Mouse (Mus musculus) erythroid progenitor cell, adult 5-6 weeks (primary cell): ENCODE data around the gene 9930022D16Rik. TPM values are rescaled to one million over a fixed set of nuclear protein-coding genes. Genes with fewer than 3 reads are reported as not detected.
A peak's percentile ranks its signal among the peaks of the same experiment; 100 is the strongest.

Experiments
- ATAC-seq: replicated peaks from 2 replicates; pipeline ENCODE4 v1.8.0; 2016; ENCODE audit warnings: moderate number of reproducible peaks, mild to moderate bottlenecking, moderate TSS enrichment, inconsistent platforms; ENCODE audit not compliant: poor library complexity, low FRiP score, severe bottlenecking
- total RNA-seq, 2 experiments: library from RNA; stranded (forward) in 1 of 2; stranded (reverse) in 1 of 2; fragments of 150-400 nt in 1 of 2; fragments of 186-747, 209-891 nt in 1 of 2; gene quantifications; 2 replicates each; pipeline versions ENCODE4 v1.2.3 to v1.2.4; 2015 to 2017; ENCODE audit warnings: low replicate concordance in 2 of 2

The 9930022D16Rik gene
- total RNA-seq, 2 experiments from 2014 or later: not detected

GRCm38 (mm10) chr11:109414802-109415201 lies 1.1 kb downstream of the 9930022D16Rik start:
- ATAC-seq: no peak

GRCm38 (mm10) chr11:109416709-109417420 lies 3.1 kb downstream of the 9930022D16Rik start:
- ATAC-seq: no peak

GRCm38 (mm10) chr11:109417472-109418040 lies 3.8 kb downstream of the 9930022D16Rik start:
- no peak for ATAC-seq

- ATAC-seq: no peak
These were observed 5.7 kb downstream of the 9930022D16Rik start for GRCm38 (mm10) chr11:109419461-109419860.

DNA sequence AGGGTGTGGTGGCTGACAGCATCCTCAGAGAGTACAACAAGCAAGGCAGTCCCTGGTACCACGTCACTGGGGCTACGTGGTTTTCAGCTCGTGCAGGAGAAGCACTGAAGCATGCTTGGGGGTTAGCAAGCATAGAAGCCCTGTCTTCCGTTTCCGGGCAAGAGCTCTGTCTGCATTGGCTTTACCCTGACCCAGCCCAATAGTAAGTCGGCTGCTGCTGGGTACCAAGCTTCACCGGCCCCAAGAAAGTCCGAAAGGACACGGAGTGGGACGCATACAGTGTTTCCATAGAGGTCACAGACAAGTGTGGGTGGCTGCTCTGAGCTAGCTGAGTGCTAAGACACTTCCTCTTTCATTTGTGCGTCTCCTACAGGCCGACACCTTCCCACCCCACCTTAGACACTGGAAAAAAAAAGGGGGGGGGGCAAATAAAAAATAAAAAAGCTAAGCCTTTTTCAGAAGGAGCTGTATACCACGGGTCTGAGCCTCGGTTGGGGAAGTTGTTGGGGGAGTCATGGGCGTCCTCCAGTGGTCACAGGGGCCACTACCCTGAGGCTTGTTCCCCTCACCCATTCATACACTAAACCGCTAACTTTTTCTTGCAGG lies 6.3 kb downstream of the 9930022D16Rik start:
- ATAC-seq: no peak

DNA sequence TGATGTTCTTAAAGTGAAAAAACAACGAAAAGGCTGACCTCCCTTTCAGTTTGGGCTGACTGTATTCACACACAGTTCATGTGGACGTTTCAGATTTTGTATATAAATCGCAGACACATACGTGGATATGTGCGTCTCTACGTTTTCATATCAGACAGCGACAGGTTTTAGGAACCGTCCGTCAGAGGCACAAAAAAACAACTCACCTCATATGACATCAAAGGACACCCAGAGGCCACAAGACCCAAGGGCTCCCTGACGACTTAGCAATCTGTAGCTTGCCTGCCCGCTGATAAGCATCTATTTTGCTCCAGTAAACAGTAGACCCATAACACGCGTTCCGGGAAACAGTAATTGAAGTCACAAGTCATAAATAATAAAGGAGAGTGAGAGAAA lies 6.8 kb downstream of the 9930022D16Rik start:
- ATAC-seq: no peak

- no peak for ATAC-seq
These were observed 7.5 kb downstream of the 9930022D16Rik start for GRCm38 (mm10) chr11:109421205-109421604.

DNA sequence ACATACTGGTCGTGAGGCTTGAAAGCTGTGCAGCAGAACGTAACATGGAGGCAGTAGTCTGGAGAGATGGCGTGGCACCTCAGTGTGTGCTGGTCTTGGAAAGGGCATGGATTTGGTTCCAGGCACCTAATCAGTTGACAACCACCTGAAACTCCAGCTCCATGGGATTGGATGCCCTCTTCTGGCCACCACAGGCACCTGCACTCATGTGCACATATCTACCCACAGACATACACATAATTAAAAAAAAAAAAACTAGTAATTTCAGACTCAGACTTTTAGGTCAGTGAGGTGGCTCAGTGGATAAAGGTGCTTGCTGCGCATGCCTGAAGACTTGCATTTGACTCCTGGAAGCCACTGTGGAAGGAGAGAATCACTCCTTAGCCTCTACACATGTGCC lies 8.5 kb downstream of the 9930022D16Rik start:
- ATAC-seq: no peak

DNA sequence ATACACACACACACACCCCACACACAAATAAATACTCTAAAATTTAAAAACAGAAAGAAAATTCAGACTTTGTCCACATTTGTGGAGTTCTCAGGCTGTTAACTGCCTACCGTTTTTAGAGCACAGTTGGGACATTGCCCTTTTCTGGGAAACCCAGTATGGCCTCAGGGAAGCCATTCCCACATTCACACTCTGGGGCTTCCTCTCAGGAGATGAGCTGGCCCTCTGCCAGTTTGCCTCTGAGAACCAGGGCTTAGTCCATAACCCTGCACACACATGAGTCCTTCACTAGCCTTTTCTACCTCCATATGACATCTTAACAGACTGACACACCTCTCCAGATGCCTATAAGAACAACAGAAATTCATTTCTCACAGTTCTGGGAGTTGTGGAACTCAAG lies 9.6 kb downstream of the 9930022D16Rik start:
- no peak for ATAC-seq

GRCm38 (mm10) chr11:109425392-109426271 lies 11.9 kb downstream of the 9930022D16Rik start, which contains the start of gene Amz2:
Amz2 (plus strand) TSS chr11:109425946.
- ATAC-seq: peak; percentile 91

DNA sequence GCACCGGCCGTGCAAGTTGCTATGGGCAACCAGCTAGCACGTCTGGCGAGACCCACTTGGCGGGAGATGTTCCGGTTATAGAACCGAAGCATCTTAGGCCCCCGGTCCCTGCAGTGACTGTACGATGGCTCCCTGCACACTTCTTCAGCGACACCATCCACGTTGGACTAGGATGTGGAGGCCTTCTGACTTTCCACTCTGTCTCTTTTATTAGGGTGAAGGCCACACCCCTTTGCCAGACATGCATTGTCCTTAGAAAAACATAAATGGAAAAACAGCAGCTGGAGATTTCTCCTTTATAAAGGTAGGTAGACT lies 12.5 kb downstream of the 9930022D16Rik start:
- ATAC-seq: no peak

GRCm38 (mm10) chr11:109427353-109427752 lies 13.6 kb downstream of the 9930022D16Rik start:
- ATAC-seq: no peak

DNA sequence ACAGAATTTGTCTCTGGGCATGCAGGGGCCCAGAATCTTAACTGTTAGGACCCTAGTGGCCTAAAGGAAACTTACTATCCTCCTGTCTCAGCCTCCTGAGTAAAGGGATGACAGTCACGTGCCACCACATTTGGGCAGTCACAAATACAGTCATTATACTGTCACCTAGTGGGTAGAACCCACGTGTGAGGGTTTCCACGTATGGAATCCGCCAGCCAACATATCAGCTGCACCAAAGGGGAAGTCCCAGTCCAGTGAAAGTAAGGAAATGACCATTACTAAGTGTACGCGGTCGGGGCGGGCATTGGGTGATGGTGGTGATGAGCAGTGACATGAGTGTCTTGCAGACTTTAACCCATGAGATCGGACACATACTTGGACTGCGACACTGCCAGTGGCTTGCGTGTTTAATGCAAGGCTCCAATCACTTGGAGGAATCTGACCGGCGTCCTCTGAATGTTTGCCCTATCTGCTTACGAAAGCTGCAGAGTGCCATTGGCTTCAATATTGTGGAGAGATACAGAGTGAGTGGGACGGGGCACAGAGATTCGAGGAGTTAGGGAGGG lies 20.6 kb downstream of the 9930022D16Rik start:
- no peak for ATAC-seq

DNA sequence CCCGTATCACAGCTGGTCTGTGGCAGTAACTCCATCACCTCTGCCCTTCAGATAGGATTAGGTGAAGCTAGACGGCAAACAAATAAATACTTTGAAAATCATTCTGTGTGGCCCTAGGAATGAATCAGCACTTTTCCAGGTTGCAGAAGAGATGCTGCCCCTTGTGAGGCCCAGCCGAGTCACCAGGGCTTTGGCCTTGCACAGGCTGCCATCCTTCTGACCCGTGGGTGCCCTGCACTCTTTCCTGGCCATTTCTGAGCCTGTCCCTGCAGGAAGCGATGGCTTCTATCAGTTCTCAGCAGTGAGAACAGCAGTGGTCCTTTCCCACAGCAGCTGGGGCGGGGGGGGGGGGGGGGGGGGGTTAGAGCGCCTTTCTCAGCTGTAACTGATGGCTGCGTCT lies 23.2 kb downstream of the 9930022D16Rik start:
- ATAC-seq: no peak

DNA sequence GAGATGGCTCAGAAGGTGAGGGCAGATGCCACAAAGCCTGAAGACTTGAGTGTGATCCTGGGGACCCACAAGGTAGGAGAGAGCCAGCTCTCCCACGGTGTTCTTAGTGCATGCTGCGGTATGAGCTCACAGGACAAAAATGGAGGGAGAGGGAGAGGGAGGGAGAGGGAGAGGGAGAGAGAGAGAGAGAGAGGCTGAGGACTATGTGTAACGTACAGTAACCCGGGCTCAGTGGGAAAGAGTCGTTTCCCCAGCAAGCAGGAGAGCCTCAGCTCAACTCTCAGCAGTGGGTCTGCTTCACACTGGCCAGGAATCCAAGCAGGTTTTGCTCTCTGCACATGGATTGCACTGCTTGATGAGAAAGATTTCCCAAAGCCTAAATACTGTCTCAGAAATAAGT lies 25.5 kb downstream of the 9930022D16Rik start:
- ATAC-seq: no peak

DNA sequence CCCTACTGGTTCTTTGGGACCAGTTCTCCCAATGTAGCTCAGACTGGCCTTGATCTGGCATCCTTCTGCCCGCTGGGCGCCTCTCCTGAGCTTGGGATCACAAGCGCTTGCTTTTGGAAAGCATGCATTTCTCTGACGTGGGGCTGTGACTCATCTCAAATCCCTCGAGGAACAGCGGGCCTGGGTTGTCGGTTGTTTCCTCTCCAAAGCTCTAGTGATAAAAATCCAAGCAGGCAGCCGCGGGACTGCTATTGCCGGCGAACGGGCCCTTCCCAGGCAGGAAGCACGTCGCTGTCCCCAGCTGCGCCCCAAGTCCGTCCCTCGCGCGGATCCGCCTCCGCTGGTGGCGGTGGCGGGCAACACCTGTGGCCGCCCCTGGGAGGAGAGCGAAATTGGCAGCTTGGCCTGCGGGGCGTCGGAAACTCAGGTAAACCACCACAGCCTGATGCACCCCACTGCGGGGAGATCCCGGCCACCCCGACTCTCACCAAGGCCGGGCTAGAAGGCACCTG lies 26.2 kb downstream of the 9930022D16Rik start:
- peak; percentile 78 for ATAC-seq

DNA sequence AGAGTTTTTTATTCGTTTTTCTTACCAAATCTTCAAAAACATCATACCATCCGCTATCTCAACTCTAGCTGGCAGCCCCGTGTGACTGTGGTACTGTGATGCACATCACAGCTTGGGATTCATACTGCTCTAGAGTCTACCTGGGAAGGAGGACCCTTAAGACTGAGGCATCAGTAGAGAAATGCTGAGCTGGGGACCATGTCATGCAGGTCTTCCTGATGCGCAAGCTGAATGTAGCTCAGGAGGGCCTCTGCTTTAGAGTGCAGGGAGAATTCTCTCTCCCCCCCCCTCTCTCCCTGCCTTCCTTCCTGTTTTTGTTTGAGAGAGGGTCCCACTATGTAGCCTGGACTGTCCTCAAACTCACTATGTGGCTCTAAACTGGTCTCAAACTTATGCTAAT lies 26.9 kb downstream of the 9930022D16Rik start:
- ATAC-seq: no peak

GRCm38 (mm10) chr11:109441119-109441518 lies 27.4 kb downstream of the 9930022D16Rik start:
- peak; percentile 61 for ATAC-seq

GRCm38 (mm10) chr11:109442166-109442730 lies 28.5 kb downstream of the 9930022D16Rik start:
- no peak for ATAC-seq
